Mouse (Mus musculus) hindbrain, embryonic 16.5 days (tissue): ENCODE results near the gene Fhl2. TPM values are rescaled to one million over a fixed set of nuclear protein-coding genes. Genes with fewer than 3 reads are reported as not detected.

Experiments
- ATAC-seq: fragments of 200-750 bp; cut with Nextera tagmentation; 2 replicates; pipeline ENCODE4 v1.8.0; 2017; ENCODE audit warnings: moderate TSS enrichment, moderate library complexity
- H3K27ac ChIP-seq: fragments of 300-500 bp; sonication (generic); 2 replicates; pipeline ENCODE4 v1.5.1; 2014; ENCODE audit warnings: low read depth, mild to moderate bottlenecking, control low read depth, low read length, moderate library complexity
- H3K27me3 ChIP-seq: fragments of 300-500 bp; sonication (generic); replicated peaks from 2 replicates; pipeline ENCODE4 v1.6.1; 2014; ENCODE audit warnings: low read length; ENCODE audit not compliant: control insufficient read depth, insufficient read depth
- H3K36me3 ChIP-seq: fragments of 300-500 bp; sonication (generic); 2 replicates; pipeline ENCODE4 v1.6.1; 2014; ENCODE audit warnings: mild to moderate bottlenecking, low read length, moderate library complexity, mixed read lengths; ENCODE audit not compliant: control insufficient read depth, insufficient read depth
- H3K4me1 ChIP-seq: fragments of 300-500 bp; sonication (generic); 2 replicates; pipeline ENCODE4 v1.6.1; 2014; ENCODE audit warnings: low read depth, low read length; ENCODE audit not compliant: control insufficient read depth, insufficient read depth
- H3K4me2 ChIP-seq: fragments of 300-500 bp; sonication (generic); 2 replicates; pipeline ENCODE4 v1.6.1; 2014; ENCODE audit warnings: mild to moderate bottlenecking, low read length, control low read depth, moderate library complexity
- H3K4me3 ChIP-seq: fragments of 300-500 bp; sonication (generic); 2 replicates; pipeline ENCODE4 v1.5.1; 2014; ENCODE audit warnings: mild to moderate bottlenecking, low read length, control low read depth, moderate library complexity
- H3K9ac ChIP-seq: fragments of 300-500 bp; sonication (generic); 2 replicates; pipeline ENCODE4 v1.6.1; 2014; ENCODE audit warnings: low read depth, mild to moderate bottlenecking, control low read depth, low read length, moderate library complexity
- H3K9me3 ChIP-seq: fragments of 300-500 bp; sonication (generic); 2 replicates; pipeline ENCODE4 v1.6.1; 2014; ENCODE audit warnings: mild to moderate bottlenecking, low read length, moderate library complexity; ENCODE audit not compliant: control insufficient read depth
- WGBS: fragments of 180-500 bp; shearing (Covaris S2); extraction: QIAGEN DNeasy Blood & Tissue Kit; methylation state at CpG from one replicate; pipeline ENCODE4 v1.1.7; 2014; 5-methylcytosine and 5-hydroxymethylcytosine counted together
- polyA plus RNA-seq: library from polyadenylated mRNA; unstranded; fragments of >200 nt; fragmentation: Nextera tagmentation; extraction: Ambion mirVana; gene quantifications from 2 replicates; pipeline ENCODE4 v1.2.1, GENCODE M21; 2015

Gene Fhl2
- polyA plus RNA-seq, 1 experiment from 2014 or later, result 30.9 TPM

- H3K36me3 ChIP-seq, result no peaks in the 10 kb centered on the region
- no peak for ATAC-seq
- 72% methylated on average over 2 of the region's 2 CpGs for WGBS
Measured at GRCm38 (mm10) chr1:43147474-43147873, 49.3 kb downstream of the Fhl2 start.

DNA sequence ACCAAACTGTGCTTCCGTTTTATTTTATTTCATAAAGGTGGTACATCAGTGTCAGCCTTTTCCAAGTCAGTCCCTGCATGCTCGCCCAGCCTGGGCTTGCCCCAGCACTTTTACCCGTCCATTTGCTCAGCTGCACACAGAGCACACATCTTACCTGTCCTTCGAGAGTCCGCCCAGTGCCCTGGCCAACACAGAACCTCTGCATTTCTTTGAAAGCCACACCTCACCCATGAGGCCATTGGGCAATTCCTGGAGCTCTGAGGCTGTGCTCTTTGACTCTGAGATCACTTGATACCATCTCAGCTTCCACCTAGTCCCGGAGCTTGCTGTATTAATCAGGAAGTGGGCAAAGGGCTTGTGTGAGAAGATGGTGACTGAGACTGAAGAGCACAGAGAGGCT, 51.4 kb downstream of the Fhl2 start:
- Histone ChIP-seq H3K4me3 (no peak overlapping the region), H3K9me3 (no peaks in the 10 kb centered on the region), H3K4me1 (no peaks in the 10 kb centered on the region), H3K9ac (no peak overlapping the region), H3K27me3 (no peaks in the 10 kb centered on the region), H3K27ac (no peak overlapping the region), H3K36me3 (no peaks in the 10 kb centered on the region), H3K4me2 (no peak overlapping the region)
- WGBS, result 89% methylated on average over 6 of the region's 6 CpGs
- no peak for ATAC-seq

More at GRCm38 (mm10) chr1:43147474-43147873, 49.3 kb downstream of the Fhl2 start:
- Histone ChIP-seq H3K4me3 (no peak overlapping the region), H3K27ac (no peak overlapping the region), H3K9me3 (no peaks in the 10 kb centered on the region), H3K4me2 (no peak overlapping the region), H3K4me1 (no peaks in the 10 kb centered on the region), H3K9ac (no peak overlapping the region), H3K27me3 (no peaks in the 10 kb centered on the region)

GRCm38 (mm10) chr1:43144338-43144906, 52.4 kb downstream of the Fhl2 start:
- 85% methylated on average over 8 of the region's 8 CpGs for WGBS
- no peaks in the 10 kb centered on the region for H3K27me3 ChIP-seq
- no peaks in the 10 kb centered on the region for H3K36me3 ChIP-seq
- H3K4me1 ChIP-seq, result no peaks in the 10 kb centered on the region
- no peak overlapping the region for H3K4me2 ChIP-seq
- H3K9me3 ChIP-seq, result no peaks in the 10 kb centered on the region
- H3K4me3 ChIP-seq, result no peak overlapping the region
- ATAC-seq, result no peak
- H3K9ac ChIP-seq, result no peak overlapping the region
- no peak overlapping the region for H3K27ac ChIP-seq

DNA sequence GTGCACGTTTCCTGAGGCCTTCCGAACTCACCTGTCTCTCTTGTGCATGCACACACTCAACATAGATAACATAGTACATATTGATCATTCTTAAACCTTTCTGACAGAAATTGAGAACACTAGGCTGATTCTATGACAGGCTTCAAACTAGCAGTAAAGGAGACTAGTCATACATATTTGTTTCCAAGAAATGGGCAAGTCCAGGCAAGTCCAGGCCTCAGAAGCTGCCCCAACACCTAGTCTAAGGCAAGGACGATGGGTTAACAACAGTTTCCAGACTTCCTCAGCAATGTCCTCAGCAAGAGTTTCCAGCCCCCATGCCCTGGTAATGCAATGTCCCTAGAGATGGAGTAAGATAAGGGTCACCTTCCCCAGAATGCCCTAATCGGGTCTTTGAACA, 53.0 kb downstream of the Fhl2 start:
- Histone ChIP-seq H3K4me1 (no peaks in the 10 kb centered on the region), H3K4me3 (no peak overlapping the region), H3K27ac (no peak overlapping the region), H3K27me3 (no peaks in the 10 kb centered on the region), H3K9ac (no peak overlapping the region), H3K36me3 (no peaks in the 10 kb centered on the region), H3K9me3 (no peaks in the 10 kb centered on the region), H3K4me2 (no peak overlapping the region)
- WGBS, result 94% methylated on average over 4 of the region's 4 CpGs
- ATAC-seq, result no peak

GRCm38 (mm10) chr1:43143284-43143683, 53.5 kb downstream of the Fhl2 start:
- ATAC-seq, result peak; percentile 65; the same call in 1 of the 2 replicates
- Histone ChIP-seq H3K9ac (no peak overlapping the region), H3K9me3 (no peaks in the 10 kb centered on the region), H3K4me3 (no peak overlapping the region), H3K27ac (no peak overlapping the region), H3K4me1 (no peaks in the 10 kb centered on the region), H3K36me3 (no peaks in the 10 kb centered on the region), H3K4me2 (no peak overlapping the region), H3K27me3 (no peaks in the 10 kb centered on the region)
- WGBS, result 85% methylated on average over 4 of the region's 4 CpGs

GRCm38 (mm10) chr1:43142849-43143248, 53.9 kb downstream of the Fhl2 start:
- no peaks in the 10 kb centered on the region for H3K36me3 ChIP-seq
- no peak overlapping the region for H3K4me3 ChIP-seq
- ATAC-seq, result no peak
- no peaks in the 10 kb centered on the region for H3K27me3 ChIP-seq
- no peaks in the 10 kb centered on the region for H3K9me3 ChIP-seq
- H3K27ac ChIP-seq, result no peak overlapping the region
- no peak overlapping the region for H3K4me2 ChIP-seq
- no peaks in the 10 kb centered on the region for H3K4me1 ChIP-seq
- H3K9ac ChIP-seq, result no peak overlapping the region
- 79% methylated on average over 6 of the region's 6 CpGs for WGBS

DNA sequence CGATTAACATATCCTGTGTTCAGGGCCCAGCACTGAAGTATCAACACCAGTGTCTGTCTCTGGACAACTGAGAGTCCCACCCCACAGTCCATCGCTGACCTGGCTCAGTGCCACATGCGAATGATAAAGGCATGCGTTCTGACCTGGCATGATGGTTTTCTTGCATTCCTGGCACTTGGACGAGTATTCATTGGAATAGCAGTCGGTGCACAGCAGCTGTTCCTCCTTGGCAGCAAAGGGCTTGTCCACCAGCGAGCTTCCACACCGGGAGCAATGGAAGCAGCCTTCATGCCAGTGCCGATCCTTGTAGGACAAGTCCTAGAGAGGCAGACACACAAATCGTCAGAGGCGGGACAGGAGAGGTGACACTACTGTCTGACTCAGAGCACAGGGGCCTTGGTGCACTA, 55.2 kb downstream of the Fhl2 start:
- WGBS, result 64% methylated on average over 11 of the region's 11 CpGs
- Histone ChIP-seq H3K27ac (no peak overlapping the region), H3K36me3 (no peaks in the 10 kb centered on the region), H3K9me3 (no peaks in the 10 kb centered on the region), H3K9ac (no peak overlapping the region), H3K4me1 (no peaks in the 10 kb centered on the region), H3K4me2 (no peak overlapping the region), H3K4me3 (no peak overlapping the region), H3K27me3 (no peaks in the 10 kb centered on the region)
- no peak for ATAC-seq

- Histone ChIP-seq H3K4me3 (no peak overlapping the region), H3K9me3 (no peaks in the 10 kb centered on the region), H3K27me3 (no peaks in the 10 kb centered on the region), H3K36me3 (no peaks in the 10 kb centered on the region), H3K4me2 (no peak overlapping the region), H3K27ac (no peak overlapping the region), H3K9ac (no peak overlapping the region), H3K4me1 (no peaks in the 10 kb centered on the region)
- 55% methylated on average over 8 of the region's 8 CpGs for WGBS
- ATAC-seq, result peak; percentile 88
Measured at GRCm38 (mm10) chr1:43139587-43140266, 57.1 kb downstream of the Fhl2 start.

DNA sequence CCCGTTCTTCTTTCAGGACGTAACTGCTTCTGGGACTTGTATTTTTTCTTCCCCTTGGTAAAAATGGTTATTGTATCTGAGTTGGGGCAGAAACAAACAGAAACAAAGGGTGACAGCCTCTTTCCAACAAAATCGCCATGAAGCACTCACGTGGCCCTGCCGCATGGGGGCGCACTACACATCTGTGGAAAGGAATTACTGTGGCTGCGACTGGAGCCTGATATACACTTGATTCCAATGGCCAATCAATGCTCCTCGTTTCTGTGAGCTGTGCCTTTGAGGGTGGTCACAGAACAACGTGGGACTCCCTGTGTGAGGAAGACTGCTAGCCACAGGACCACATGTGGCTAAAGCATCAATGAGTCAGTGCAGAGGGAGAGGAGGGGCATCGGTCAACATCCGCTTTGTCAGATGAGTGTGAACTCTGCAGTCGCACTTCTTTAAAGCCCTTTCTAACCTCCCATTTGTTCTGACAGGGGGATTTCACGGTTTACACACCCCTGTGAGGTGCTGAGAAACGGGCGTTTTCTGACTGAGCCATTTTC, 58.4 kb downstream of the Fhl2 start:
- H3K9ac ChIP-seq, result no peak overlapping the region
- no peaks in the 10 kb centered on the region for H3K36me3 ChIP-seq
- H3K9me3 ChIP-seq, result no peaks in the 10 kb centered on the region
- no peak overlapping the region for H3K4me3 ChIP-seq
- H3K4me2 ChIP-seq, result no peak overlapping the region
- WGBS, result 70% methylated on average over 15 of the region's 15 CpGs
- no peaks in the 10 kb centered on the region for H3K4me1 ChIP-seq
- no peaks in the 10 kb centered on the region for H3K27me3 ChIP-seq
- no peak overlapping the region for H3K27ac ChIP-seq
- ATAC-seq, result no peak
